Mouse (Mus musculus) WW6 (cell line): ENCODE measurements around the gene Nprl3.
A peak's percentile ranks its signal among the peaks of the same experiment; 100 is the strongest.
"Not testable (repeated sequence)": the region's sequence is repeated elsewhere in the genome, so short reads cannot be mapped to it uniquely, and the experiment has no call there.

Experiments used
- DNase-seq: peaks from one replicate; pipeline ENCODE4 v3.0.0-alpha.2; 2013; ENCODE audit warnings: low read depth, low spot score

Gene Nprl3

DNA sequence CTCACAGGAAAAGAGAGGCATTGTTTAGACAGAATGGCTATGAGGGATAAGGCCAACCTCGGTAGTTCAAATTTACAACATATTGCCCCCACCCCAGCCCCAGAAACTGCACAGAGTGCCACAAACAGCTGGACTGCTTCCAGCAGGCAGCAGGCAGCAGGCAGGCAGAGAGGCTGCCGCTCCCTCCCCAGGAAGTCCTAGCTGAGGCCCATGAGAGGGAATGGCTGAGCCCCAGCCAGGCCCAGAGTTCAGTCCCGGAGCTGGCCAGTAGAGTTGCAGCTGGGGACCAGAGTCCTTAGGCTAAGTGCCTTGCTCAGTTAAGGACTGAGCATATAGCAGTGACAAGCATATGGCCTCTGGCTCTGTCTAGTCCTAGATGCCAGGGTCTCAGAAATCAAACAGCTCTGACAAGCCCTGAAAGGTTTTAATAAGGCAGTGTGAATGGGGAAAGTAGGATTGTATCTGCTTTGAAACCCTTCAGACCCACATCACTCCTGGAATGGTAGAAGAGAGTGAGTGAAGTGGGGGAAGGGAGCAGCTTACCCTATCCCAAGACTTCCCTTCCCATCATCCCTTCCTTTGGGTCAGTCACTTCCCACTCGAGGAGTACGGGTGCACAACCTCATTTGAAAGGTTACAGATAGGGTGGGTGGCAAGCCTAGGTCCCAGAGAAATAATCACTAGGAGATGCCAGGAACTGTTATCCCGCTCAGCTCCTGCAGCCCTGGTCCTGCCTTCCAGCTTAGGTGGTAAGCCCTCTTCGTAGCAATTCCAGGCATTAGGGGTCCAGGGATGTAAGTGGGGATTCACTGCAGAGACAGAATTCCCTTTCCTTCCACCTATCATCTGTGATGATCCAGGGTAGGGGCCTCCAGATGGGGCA lies 42.0 kb downstream of the Nprl3 start:
- DNase-seq = no peak

DNA sequence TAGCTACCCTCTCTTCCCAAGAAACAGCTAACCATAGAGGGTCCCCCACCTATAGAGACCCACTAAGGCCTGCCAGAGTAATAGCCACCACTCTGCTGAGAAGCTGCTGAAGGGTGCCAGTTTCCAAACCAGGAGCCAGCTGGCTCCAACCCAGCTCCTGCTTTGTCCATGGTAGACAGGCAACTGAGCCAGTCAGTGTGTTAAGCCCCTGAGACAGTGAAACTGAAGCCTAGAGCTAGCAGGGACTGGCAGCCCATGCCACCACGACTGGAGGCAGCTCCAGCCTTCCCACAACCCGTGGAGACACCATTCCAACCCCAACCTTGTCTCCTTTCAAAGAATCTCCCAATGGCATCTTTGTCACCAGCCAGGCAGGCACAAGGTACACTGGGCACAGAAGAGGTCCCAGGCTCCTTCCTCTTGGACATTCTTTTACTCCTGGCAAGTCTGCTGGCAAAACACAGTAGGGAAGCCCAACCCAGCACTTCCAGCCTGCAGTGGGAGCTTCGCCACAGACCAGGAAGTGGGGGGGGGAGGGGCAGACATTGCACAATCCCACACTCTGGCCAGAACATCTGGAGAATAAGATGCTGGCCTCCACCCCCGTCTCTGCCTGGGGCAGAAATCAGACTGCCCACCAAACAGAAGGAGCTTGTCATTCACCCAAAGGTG lies 42.9 kb downstream of the Nprl3 start:
- no peak for DNase-seq

DNA sequence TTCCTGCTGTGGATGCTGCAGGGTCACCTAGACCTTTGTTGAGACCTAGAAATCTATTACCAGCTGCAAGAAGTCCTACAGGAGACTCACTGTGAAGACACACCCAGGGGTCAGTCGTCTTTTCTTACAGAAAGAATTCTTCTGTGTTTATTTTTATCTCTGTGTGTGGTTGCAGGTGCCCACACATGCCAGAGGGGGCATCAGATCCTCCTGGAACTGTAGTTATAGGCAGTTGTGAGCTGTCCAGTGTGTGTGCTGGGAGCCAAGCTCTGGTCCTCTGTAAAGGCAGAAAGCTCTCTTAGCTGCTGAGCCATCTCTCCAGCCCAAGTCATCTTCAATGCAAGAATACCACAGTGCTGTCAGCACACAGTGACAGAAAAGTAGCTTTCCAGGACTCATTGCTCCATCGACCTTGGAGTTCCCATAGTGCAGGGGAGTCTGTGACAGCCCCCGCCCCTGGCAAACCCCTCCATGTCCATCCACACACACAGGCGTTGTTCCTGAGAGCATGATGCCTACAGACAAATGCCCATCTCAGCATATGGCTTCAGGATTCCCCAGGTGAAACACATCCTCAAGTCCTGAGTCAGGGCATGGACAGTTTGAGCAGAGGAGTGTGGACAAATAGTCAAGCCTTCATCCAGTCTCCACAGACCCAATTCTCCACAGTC lies 44.1 kb downstream of the Nprl3 start:
- no peak for DNase-seq

DNA sequence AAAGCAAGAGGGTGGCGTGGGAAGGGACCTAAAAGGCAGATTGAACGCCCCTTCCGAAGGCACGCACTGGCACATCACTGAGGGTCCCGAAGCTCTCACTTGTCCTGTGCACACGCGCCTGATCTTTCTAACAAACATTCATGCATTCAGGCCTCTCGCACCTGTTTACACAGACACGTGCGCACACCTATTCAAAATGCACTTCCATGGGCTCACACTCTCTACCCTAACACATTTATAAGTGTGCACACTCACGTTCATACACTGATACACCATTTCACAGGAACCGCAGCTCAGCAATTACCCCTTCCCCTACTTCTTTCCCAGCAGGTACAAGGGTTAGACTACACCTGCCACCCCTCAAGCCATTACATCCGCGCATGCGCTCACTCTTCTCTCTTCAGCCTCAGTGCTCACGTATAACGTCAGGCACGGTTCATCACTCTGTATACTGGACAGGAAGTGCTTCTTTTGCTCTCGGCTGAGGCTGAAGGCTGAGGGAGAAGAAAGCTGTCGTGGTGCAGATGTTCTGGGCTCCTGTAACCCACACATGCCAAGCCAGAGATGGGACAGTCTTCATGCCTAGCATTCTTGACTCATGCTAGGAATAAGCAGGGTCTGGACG lies 44.8 kb downstream of the Nprl3 start:
- DNase-seq = no peak

DNA sequence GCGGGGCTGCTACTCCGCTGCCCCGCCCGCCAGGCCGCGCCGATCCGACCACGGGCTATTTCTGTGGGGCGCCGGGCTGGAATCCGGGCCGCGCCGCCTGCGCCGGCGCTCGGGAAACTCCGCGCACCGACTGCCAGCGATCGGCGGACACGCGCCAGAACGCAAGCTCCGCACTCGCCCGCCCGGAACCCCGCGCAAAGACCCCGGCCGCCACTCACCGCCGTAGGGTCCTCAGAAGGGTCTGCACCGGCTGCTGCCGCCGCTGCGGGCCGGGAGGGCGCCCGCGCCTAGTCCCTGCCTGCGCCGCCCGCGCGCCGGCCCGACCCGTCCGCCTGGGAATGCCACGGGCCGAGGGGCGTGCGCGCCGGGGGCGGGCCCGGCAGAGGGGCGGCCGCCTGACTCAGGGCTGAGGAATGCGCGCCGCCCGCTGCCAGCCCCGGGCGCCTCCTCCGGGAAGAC lies 45.5 kb downstream of the Nprl3 start, which contains the start of gene Rhbdf1:
TSS of gene Rhbdf1 (minus strand) at position 350 of the 459 bp plus-strand sequence.
- no peak for DNase-seq

DNA sequence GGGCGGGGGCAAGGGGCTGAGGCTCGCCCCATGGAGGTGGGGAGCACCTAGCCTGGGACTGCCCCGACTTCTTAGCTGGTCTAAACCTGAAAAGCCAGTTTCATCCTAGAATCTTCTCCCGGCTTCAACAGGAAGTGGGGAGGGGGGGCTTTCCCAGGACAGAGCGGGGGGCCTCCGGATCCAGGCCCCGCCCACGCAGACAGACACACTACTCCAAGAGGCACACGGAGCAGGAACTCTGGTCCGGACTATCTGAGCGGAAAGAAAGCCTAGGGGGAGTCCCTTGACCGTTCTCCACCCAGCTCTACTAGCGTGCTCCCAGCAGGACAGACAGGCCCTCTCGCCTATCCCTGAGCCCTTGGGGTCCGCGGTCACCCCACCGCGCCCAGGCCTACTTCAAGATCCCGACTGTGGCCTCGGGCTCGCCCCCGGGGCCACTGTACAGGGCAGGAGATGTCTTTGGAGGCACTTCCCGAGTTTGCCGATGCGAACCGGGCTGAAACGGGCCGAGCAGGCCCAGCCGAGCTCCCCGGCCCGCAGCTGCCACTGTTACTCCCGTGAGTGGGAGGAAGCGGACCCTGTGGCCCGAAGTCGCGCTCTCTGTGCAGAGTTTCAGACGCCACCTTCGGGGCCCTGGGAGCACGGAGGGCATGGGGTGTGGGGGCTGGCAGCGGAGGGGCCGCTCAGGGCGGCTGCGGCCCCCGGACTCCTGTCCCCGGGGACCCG lies 46.1 kb downstream of the Nprl3 start:
- DNase-seq = no peak

DNA sequence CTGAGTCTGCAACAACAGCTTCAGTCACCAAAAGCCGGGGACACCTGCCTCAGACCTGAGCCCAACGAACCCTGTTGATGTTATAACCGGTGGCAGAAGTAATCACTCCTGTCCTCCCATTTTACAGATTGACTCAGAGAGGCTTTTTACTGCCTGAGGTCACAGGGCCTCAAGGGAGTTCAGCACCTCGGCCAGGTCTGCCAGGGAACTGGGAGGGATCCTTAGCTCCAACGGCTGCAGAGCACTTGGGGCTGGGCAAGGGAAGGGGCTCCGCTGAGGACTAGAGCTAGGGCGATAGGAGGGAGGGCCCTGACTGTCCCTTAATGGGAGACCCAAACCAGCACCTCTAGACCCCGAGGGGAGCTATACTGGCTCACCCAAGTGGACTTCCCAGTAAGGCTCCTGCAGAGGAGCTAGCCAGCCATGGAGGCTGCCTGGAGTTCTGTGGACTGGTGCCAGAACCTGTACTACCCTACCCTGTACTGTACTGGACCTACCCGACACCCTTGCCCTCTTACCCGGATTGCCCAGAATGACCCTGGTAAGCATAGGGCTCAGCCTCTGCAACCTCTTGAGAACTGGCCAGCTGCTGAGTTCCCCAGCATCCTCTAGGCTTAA lies 46.8 kb downstream of the Nprl3 start:
- DNase-seq = no peak

DNA sequence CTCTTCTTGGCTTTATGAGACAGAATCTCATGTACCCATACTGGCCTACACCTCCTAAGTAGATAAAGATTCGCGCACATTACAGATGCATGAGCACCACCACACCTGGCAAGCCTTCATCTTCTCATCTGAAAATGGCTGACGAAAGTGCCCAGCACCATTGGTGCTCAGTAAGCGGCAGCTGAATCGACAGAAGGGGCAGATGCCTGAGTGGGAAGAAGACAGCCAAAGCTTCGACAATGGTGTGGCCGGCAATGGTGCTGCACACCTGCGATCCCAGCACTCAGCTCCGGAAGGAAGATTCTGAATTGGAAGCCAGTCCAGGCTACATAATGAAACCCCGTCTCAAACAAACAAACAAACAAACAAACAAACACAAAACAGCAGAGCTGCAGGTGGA lies 48.2 kb downstream of the Nprl3 start:
- DNase-seq = no peak

DNA sequence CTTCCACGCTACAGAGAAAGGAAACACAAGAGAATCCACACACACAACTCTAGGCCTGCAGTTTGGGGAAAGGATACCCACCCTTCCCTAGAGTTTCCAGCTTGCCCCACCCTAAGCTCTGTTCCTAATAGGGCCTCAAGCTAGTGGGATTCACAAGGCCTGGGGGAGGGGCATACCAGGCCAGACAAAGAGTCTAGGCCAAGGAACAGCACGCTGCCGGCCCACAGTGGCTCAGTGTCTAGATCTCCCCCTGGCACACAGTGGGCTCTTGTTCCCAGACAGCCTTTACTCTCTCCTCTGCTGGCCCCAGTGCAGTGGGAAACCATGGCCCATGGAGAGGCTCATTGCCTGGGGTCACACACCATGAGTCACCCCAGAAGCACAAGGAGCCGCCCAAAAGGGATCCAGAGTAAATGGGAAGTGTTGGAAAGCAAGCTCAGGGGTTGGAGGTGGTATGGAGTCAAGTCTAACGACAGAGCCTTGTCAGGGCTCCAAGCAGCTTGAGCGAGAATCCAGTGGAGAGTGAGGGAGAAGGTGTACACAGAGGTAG lies 48.9 kb downstream of the Nprl3 start:
- no peak for DNase-seq

DNA sequence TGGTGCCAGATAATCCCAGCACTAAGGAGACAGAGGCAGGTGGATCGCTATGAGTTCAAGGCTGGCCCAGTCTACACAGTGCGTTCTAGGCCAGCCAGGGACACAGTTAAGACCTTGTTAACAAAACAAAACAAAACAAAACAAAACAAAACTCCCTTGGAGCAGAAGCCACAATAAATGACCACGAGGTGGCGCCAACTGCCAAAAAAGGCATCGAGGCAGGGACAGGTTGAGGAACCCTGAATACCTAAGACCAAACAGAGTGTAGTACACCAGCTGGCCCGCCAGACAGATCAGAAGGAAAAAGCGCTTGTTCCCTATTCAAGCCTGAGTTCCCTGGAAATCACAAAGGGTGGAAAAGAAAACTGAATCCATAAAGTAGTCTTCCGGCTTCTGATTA lies 50.7 kb downstream of the Nprl3 start:
- DNase-seq = peak; percentile 80

DNA sequence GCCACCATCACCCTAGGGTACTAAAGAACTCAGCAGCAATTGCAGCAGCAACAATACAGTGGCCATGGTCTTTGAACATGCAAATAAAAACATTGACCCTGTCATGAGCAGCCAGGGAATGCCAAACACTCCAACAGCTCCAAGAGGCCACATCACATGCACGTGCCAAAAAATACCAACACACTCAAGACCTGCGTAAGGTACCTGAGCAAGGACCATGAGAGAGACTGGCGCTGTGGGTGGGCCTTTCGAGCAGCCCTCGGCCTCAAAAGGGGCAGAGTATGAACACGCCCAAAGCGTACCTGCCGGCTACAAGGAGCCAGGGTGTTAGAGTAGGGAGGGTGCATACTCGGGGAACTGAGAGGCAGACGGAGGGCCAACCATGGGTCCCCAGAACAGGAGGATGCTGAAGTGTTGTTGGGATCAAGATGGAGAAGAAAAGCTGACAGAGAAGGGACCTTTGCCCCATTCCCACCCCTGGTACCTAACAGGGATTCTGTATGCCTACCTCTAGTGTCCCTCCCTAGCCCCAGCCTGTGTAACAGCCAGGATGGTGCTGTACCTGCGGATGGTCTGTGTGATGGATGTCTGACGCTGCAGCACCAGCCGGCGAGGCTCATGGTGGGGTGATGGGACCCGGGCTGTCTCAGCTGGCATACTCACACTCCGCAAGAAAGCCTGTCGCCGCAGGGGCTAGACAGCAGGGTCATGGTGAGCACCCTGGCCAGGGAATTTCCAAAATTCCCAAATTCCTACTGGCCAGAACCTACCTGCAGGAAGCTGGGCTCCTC lies 51.9 kb downstream of the Nprl3 start:
- DNase-seq = no peak

DNA sequence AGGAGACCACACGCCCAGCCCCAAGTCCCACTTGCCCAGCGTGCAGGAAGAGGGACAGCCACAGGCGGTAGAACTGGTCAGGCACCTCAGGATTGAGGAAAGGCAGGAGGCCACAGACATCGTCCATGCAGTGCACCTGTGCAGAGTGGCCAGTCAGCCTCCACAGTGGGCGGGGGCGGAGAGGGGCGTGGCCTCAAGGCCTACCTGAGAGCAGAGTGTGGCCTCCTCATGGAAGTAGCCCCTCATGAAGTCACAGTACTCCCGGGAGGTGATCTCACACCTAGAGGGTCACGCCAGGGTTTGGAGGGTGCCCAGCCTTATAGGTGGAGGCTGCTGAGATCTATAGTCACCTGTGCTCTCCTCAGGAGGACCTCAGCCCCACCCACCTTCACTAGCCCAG lies 56.9 kb downstream of the Nprl3 start:
- no peak for DNase-seq

DNA sequence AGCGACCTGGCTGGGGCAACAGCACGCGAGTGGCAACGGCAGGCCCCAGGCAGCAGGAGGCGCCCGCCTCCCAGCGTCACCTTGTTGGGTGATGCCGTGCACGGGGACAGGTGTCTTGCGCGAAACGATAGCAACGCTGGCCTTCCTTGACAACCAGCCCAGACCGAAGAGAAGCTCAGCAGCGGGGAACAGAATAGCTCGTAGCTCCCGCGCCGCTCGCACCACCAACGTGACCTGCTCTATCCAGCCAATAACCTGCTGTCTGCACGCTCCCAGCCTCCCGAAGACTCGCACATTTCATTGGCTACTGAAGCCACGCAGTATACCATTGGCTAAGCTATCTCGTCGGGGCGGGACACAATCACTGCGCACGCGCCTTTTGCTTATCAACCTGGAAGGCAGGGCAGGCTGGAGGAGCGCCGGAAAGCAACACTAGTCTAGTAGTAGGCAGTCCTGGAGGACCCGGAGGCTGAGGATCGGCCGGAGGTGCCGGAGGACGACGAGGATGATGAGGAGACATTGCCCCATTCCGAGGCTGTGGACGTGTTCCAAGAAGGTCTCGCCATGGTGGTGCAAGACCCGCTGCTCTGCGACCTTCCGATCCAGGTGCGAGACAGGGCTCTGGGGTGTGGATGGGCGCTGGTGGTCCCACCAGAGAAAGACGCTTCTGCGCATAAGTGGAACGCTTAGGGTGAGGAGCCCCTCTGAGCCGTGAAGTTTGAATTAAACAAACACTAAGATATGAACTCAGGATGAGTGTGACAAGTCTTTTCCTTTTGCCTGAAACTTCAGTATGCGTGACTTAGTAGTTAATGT lies 62.2 kb downstream of the Nprl3 start, which contains the start of gene Snrnp25:
TSS of gene Snrnp25 (plus strand) at position 358 of the 816 bp plus-strand sequence.
- peak; percentile 97 for DNase-seq

DNA sequence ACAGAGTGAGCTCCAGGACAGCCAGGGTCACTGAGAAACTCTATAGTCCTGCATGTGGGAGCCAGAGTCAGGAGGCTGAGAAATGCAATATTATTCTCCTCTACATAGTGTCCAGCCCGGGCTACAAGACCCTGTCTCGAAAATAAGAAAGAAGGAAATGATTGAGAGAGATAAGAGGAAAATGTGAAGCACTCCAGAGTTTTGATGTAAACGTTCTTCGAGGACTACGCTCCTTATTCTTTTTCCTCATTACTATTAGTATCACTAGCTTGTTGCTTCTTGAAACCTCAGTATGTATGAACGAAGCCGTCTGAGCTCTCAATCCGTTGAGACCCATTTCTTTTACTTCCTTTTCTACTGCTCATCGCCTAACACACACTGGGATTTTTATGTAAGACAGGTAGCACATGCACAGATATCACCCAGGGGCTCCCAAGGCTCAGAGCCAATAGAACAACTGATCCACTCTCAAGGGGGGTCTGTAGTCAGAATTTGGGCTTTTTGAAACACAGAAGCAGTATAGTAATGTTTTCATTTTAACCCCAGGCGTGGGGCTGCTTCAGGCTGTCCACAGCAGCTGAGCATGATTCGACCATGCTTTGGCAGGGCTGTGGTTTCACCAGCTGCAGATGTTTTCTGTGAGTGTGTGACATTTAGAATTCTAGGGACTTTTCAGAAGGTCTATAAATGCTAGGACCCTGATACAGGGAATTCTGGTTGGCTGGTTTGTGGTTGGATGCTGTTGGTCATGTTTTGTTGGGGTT lies 65.4 kb downstream of the Nprl3 start:
- no peak for DNase-seq

DNA sequence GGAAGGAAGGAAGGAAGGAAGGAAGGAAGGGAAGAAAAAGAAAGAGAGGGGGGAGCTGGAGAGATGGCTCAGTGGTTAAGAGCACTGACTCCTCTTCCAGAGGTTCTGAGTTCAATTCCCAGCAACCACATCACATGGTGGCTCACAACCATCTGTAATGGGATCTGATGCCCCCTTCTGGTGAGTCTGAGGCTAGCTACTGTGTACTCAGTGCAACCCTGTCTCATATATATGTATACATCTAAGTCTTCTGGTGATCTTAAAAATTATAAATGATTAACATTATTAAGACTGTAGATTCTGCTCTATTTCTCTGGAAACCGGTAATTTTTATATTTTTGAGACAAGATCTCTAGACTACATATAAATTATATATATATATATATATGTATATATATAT lies 66.5 kb downstream of the Nprl3 start:
- not testable (repeated sequence) for DNase-seq

DNA sequence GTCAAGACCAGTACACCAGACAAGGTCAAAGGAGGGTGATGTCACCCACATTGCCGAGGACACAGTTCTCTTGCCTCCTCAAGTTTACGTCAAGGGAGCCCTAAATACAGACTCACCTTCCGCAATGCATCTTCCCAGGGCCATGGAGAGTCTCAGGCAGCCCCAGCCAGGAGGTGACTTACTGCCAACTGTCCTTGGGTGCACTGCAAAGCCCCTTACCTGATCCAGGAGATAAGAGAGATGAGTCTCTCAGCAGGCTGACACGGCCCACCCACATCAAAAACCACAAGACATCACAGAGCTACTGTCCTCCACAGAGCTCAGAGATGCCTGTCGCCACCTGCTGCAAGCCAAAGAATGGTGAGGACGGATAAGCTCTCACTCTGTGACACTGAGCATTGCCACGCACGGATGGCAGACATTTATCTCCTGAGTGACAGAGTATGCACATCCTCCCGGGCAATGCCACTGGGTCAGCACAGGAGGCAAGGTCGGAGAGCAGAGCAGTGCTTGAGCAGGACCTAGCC lies 67.4 kb downstream of the Nprl3 start, which contains the start of gene Il9r:
TSS of gene Il9r (minus strand) at position 205 of the 527 bp plus-strand sequence.
- DNase-seq = no peak

DNA sequence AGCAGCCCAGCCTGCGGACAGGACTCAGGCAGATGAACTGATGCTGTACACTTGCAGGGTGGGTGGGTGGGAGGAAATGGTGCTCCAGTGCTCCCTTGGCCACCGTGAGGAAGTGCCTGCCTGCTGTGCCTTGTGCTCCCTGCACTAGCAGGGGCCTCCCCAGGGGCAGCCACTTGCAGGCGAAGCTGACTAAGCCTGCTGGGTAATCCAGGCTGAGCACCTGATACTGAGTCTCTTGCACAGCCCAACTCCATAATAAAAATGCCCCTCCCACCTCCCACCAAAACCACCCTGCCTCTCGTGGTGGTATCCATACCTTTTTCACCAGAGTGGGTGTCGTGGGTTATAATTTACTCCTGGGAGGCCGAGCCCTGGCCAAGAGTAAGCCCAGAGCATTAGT lies 68.3 kb downstream of the Nprl3 start:
- DNase-seq = no peak
